Mouse (Mus musculus) lung, adult 2 months (tissue): ENCODE measurements around the gene Fam120a.

Source experiments
- CTCF ChIP-seq: fragments of 200-500 bp; IDR thresholded peaks from 2 replicates; pipeline ENCODE4 v1.5.1; 2011; ENCODE audit warnings: mild to moderate bottlenecking, low read length, control low read depth; ENCODE audit not compliant: insufficient read depth
- POLR2A ChIP-seq: fragments of 200-500 bp; IDR thresholded peaks from 2 replicates; pipeline ENCODE4 v1.6.1; 2011; ENCODE audit warnings: low read depth, mild to moderate bottlenecking, control low read depth, low read length, borderline replicate concordance; ENCODE audit errors: extremely low read depth

DNA sequence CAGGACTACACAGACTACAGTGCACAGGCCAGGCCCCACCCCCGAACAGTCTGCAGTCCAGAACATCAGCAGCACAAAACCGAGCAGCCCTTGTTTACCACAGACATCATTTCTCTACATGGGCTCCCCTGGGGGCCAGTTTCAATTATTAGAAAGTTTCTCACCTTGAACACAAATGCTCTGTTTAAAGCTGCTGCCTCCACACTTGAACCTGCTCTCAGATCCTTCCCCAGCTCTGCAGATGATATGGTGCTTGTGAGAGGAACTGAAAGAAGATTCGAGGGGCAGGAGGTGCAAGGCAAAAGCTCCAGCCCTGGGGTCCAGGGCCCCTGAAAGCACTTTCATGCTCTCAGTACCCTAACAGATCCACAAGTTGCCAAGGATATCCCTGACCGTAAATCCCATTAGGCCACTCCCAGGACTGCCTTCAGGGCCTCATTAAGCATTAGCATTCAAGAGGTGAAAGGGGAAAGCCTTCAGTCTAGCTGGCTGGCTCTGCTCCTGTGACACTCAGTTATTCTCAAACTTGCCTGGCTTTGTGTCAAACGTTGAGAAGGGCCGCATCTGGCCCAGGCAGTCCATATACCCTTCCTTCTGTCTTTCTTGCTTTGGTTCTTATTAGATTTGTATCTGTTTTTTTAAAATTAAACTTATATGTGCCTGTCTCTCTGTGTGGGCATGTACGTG lies 110.4 kb downstream of the Fam120a start:
- TF ChIP-seq POLR2A (no peak), CTCF (no peak)
